Mouse (Mus musculus) midbrain, embryonic 12.5 days (tissue): ENCODE measurements at regions not wholly inside any gene's neighbourhood (a gene's known extent, or its start where the extent isn't known, plus 50 kb on each side); places are given as distances from the start of the nearest gene placed in this dataset.
A peak's percentile ranks its signal among the peaks of the same experiment; 100 is the strongest.

Experiments used
- ATAC-seq: fragments of 200-750 bp; cut with Nextera tagmentation; 2 replicates; pipeline ENCODE4 v1.8.0; 2017; ENCODE audit warnings: low read depth, moderate TSS enrichment, moderate library complexity; ENCODE audit not compliant: low FRiP score
- H3K27ac ChIP-seq: fragments of 300-500 bp; sonication (generic); replicated peaks from 2 replicates; pipeline ENCODE4 v1.5.1; 2016; ENCODE audit warnings: mild to moderate bottlenecking
- H3K27me3 ChIP-seq: fragments of 300-500 bp; sonication (generic); 2 replicates; pipeline ENCODE4 v1.6.1; 2016; ENCODE audit warnings: mild to moderate bottlenecking
- H3K36me3 ChIP-seq: fragments of 300-500 bp; sonication (generic); 2 replicates; pipeline ENCODE4 v1.6.1; 2016
- H3K4me1 ChIP-seq: fragments of 300-500 bp; sonication (generic); 2 replicates; pipeline ENCODE4 v1.6.1; 2016
- H3K4me2 ChIP-seq: fragments of 300-500 bp; sonication (generic); replicated peaks from 2 replicates; pipeline ENCODE4 v1.6.1; 2016; ENCODE audit warnings: mild to moderate bottlenecking, moderate library complexity
- H3K4me3 ChIP-seq: fragments of 300-500 bp; sonication (generic); 2 replicates; pipeline ENCODE4 v1.5.1; 2016; ENCODE audit warnings: mild to moderate bottlenecking
- H3K9ac ChIP-seq: fragments of 300-500 bp; sonication (generic); replicated peaks from 2 replicates; pipeline ENCODE4 v1.6.1; 2016; ENCODE audit warnings: mild to moderate bottlenecking, moderate library complexity
- H3K9me3 ChIP-seq: fragments of 300-500 bp; sonication (generic); 2 replicates; pipeline ENCODE4 v1.6.1; 2016; ENCODE audit warnings: mild to moderate bottlenecking
- WGBS: fragments of 180-500 bp; shearing (Covaris S2); methylation state at CpG from one replicate; pipeline ENCODE4 v1.1.7; 2016; 5-methylcytosine and 5-hydroxymethylcytosine counted together

DNA sequence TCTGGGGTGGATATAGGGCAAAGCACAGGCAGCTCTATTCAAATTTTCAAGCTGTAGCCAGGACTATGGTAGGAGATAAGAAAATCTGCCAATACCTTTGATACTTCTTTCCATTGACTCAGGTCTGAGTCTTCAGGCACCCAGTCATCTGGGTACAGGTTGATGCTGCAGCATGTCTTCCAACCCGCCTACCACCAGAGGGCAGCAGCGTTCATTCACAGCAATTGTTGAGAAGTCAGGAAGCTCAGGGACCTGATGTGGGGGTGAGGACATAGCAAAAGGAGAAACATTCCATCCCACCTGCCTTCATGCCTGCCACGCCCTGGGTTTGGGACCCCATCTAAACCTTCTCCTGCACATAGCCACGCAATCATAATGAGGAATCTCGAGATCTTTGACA is 118.2 kb upstream of the Gm21876 start:
- H3K4me2 ChIP-seq: no peak overlapping the region
- no peaks in the 10 kb centered on the region for H3K9me3 ChIP-seq
- H3K27ac ChIP-seq: no peak overlapping the region
- ATAC-seq: no peak
- no peaks in the 10 kb centered on the region for H3K36me3 ChIP-seq
- H3K4me1 ChIP-seq: no peaks in the 10 kb centered on the region
- 21% methylated on average over 5 of the region's 5 CpGs for WGBS
- no peak overlapping the region for H3K4me3 ChIP-seq
- H3K9ac ChIP-seq: no peak overlapping the region
- H3K27me3 ChIP-seq: no peaks in the 10 kb centered on the region

GRCm38 (mm10) chrX:21295460-21295859 is 120.0 kb upstream of the Gm21876 start:
- Histone ChIP-seq H3K4me3 (no peak overlapping the region), H3K27ac (no peak overlapping the region), H3K36me3 (no peaks in the 10 kb centered on the region), H3K4me1 (no peaks in the 10 kb centered on the region), H3K9ac (no peak overlapping the region), H3K27me3 (no peaks in the 10 kb centered on the region), H3K9me3 (no peaks in the 10 kb centered on the region), H3K4me2 (no peak overlapping the region)
- WGBS: 10% methylated on average over 1 of the region's 1 CpGs
- no peak for ATAC-seq

DNA sequence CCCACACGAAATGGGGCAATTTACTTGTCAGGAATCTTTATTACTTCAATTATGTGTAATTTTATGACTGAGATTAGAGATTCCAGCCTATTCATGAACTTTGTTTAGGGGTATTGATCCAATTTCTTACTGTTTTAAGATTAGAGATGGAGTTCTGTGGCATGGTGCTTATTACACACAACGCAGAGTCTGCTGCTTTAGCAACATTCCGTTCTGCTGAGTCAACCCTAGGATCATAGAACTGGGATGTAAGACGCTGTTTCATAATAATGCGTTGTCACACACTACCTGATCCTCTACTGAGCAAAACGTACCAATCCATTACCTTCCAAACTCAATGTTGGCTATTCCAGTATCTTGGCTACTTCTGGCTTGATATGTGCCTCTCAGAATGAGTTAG is 121.9 kb upstream of the Gm21876 start:
- no peak for ATAC-seq
- no peak overlapping the region for H3K27ac ChIP-seq
- H3K9ac ChIP-seq: no peak overlapping the region
- no peaks in the 10 kb centered on the region for H3K27me3 ChIP-seq
- no peak overlapping the region for H3K4me3 ChIP-seq
- H3K36me3 ChIP-seq: no peaks in the 10 kb centered on the region
- H3K4me1 ChIP-seq: no peaks in the 10 kb centered on the region
- 74% methylated on average over 6 of the region's 6 CpGs for WGBS
- no peak overlapping the region for H3K4me2 ChIP-seq
- H3K9me3 ChIP-seq: no peaks in the 10 kb centered on the region

- no peaks in the 10 kb centered on the region for H3K9me3 ChIP-seq
- peak overlapping the region; percentile 44 for H3K4me2 ChIP-seq
- H3K36me3 ChIP-seq: no peaks in the 10 kb centered on the region
- no peaks in the 10 kb centered on the region for H3K27me3 ChIP-seq
- WGBS: 32% methylated on average over 13 of the region's 13 CpGs
- H3K4me1 ChIP-seq: no peaks in the 10 kb centered on the region
- peak overlapping the region; percentile 33 for H3K4me3 ChIP-seq
- no peak for ATAC-seq
- H3K9ac ChIP-seq: no peak overlapping the region
- no peak overlapping the region for H3K27ac ChIP-seq
Measured at GRCm38 (mm10) chrX:21334499-21335032, 149.8 kb upstream of the Agtr2 start.

GRCm38 (mm10) chrX:21344397-21344796 is 139.9 kb upstream of the Agtr2 start:
- no peaks in the 10 kb centered on the region for H3K4me1 ChIP-seq
- no peaks in the 10 kb centered on the region for H3K27me3 ChIP-seq
- no peaks in the 10 kb centered on the region for H3K36me3 ChIP-seq
- H3K9ac ChIP-seq: no peak overlapping the region
- no peak overlapping the region for H3K27ac ChIP-seq
- ATAC-seq: no peak
- H3K4me2 ChIP-seq: no peak overlapping the region
- H3K9me3 ChIP-seq: no peaks in the 10 kb centered on the region
- WGBS: 56% methylated on average over 1 of the region's 1 CpGs
- no peak overlapping the region for H3K4me3 ChIP-seq

DNA sequence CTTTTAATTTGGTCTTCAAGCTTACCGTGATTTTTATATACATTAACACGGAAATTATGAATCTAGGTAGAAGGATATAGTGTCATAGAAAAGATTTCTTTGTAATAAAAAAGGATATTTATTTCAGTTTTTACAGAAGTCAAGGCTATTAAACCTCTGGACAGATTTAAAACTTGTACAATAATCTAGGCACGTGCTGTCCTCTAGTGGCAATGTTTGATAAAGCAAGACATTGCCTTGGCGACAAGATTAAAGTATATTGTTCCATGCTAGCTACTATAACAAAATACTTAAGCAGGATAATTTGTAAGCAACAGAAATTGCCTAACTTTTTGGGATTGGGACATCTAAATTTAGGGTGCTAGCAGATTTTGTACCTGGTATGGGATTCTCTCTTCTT is 133.8 kb upstream of the Agtr2 start:
- Histone ChIP-seq H3K27me3 (no peaks in the 10 kb centered on the region), H3K4me2 (no peak overlapping the region), H3K9ac (no peak overlapping the region), H3K4me1 (no peaks in the 10 kb centered on the region), H3K27ac (no peak overlapping the region), H3K4me3 (no peak overlapping the region), H3K9me3 (no peaks in the 10 kb centered on the region), H3K36me3 (no peaks in the 10 kb centered on the region)
- WGBS: 31% methylated on average over 4 of the region's 4 CpGs
- ATAC-seq: no peak

- Histone ChIP-seq H3K4me1 (no peaks in the 10 kb centered on the region), H3K4me3 (no peak overlapping the region), H3K27ac (no peak overlapping the region), H3K9ac (no peak overlapping the region), H3K27me3 (no peaks in the 10 kb centered on the region), H3K9me3 (no peaks in the 10 kb centered on the region), H3K4me2 (no peak overlapping the region), H3K36me3 (no peaks in the 10 kb centered on the region)
- no peak for ATAC-seq
- WGBS: 53% methylated on average over 3 of the region's 3 CpGs
Measured at GRCm38 (mm10) chrX:21352350-21352749, 132.0 kb upstream of the Agtr2 start.

DNA sequence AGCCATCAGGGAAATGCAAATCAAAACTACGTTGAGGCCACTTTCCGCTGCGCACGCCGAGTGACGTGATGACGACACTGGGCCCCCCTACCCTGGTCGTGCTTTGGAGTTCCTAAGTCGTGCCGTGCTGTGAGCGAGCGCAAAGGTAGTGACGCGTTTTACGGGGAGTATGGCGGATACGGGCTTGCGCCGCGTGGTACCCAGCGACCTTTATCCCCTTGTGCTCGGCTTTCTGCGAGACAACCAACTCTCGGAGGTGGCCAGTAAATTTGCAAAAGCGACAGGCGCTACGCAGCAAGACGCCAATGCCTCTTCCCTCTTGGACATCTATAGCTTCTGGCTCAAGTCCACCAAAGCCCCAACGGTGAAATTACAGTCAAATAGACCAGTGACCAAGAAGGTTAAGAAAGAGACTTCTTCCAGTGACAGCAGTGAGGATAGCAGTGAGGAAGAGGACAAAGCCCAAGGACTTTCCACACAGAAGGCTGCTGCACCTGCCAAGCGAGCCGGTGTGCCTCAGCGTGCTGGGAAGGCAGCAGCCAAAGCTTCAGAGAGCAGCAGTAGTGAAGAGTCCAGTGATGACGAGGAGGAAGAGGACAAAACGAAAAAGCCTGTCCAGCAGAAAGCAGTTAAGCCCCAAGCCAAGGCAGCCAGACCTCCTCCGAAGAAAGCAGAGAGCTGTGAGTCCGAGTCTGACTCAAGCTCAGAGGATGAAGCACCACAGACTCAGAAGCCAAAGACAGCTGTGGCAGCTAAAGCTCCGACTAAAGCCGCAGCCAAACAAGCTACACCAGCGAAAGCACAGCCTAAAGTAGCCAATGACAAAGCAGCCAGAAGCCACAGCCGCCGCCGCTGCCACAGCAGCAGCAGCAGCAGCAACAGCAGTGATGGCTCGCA is 123.3 kb upstream of the Agtr2 start:
- peak; percentile 93 for ATAC-seq
- H3K27ac ChIP-seq: peak overlapping the region; percentile 64

DNA sequence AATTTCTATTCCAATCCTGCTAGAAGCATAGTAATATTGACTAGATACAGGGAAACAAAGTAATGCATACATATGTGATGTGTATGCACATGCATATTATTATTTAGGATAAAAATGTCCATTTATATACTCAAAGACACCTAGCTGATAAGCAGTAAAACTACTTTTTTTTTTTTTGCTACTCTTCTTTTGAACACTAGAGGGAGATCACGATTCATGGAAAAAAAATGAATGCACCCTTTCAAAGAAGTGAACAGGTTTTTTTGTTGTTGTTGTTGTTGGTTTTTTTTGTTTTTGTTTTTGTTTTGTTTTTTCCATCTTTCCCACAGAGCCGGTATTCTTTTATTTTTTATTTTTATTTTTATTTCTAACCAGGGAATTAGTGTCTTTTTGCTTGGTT is 99.1 kb upstream of the Agtr2 start:
- no peak overlapping the region for H3K27ac ChIP-seq
- H3K4me2 ChIP-seq: no peak overlapping the region
- H3K4me1 ChIP-seq: no peaks in the 10 kb centered on the region
- no peaks in the 10 kb centered on the region for H3K9me3 ChIP-seq
- H3K36me3 ChIP-seq: no peaks in the 10 kb centered on the region
- WGBS: 9% methylated on average over 2 of the region's 2 CpGs
- no peak overlapping the region for H3K9ac ChIP-seq
- no peaks in the 10 kb centered on the region for H3K27me3 ChIP-seq
- ATAC-seq: no peak
- no peak overlapping the region for H3K4me3 ChIP-seq

More for the DNA sequence above, 123.3 kb upstream of the Agtr2 start:
- H3K4me2 ChIP-seq: peak overlapping the region; percentile 56
- H3K4me3 ChIP-seq: peak overlapping the region; percentile 43
- H3K4me1 ChIP-seq: no peaks in the 10 kb centered on the region
- H3K9ac ChIP-seq: peak overlapping the region; percentile 59
- H3K36me3 ChIP-seq: no peaks in the 10 kb centered on the region
- no peaks in the 10 kb centered on the region for H3K9me3 ChIP-seq
- WGBS: 28% methylated on average over 43 of the region's 43 CpGs
- H3K27me3 ChIP-seq: no peaks in the 10 kb centered on the region

GRCm38 (mm10) chrX:21389992-21390391 is 94.4 kb upstream of the Agtr2 start:
- Histone ChIP-seq H3K27ac (no peak overlapping the region), H3K36me3 (no peaks in the 10 kb centered on the region), H3K9ac (no peak overlapping the region), H3K4me3 (no peak overlapping the region), H3K4me1 (no peaks in the 10 kb centered on the region), H3K4me2 (no peak overlapping the region), H3K9me3 (no peaks in the 10 kb centered on the region), H3K27me3 (no peaks in the 10 kb centered on the region)
- 78% methylated on average over 1 of the region's 1 CpGs for WGBS
- ATAC-seq: no peak

- H3K27ac ChIP-seq: no peak overlapping the region
- H3K4me1 ChIP-seq: no peaks in the 10 kb centered on the region
- no peak for ATAC-seq
- no peak overlapping the region for H3K4me3 ChIP-seq
- no peaks in the 10 kb centered on the region for H3K36me3 ChIP-seq
- H3K4me2 ChIP-seq: no peak overlapping the region
- no peaks in the 10 kb centered on the region for H3K27me3 ChIP-seq
- H3K9me3 ChIP-seq: no peaks in the 10 kb centered on the region
- H3K9ac ChIP-seq: no peak overlapping the region
- 73% methylated on average over 10 of the region's 10 CpGs for WGBS
Measured at GRCm38 (mm10) chrX:21393212-21393611, 91.1 kb upstream of the Agtr2 start.

DNA sequence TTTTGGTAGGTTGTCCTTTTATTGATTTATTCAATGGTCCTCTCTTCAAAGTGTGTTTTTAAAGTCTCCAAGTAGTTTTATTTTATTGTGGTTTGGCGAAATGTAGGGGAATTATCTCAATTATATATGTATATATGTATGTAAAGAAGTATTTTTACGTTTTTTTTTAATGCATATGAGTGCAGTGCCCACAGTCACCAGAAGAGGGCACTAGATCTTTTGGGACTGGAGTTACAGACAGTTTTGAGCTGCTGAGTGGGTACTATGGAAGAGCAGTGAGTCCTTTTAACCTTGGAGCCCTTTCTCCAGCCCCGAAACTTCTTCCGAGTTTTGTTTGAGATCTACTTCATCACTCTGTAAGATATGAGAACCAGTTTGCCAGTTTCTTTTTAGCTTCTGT is 59.5 kb upstream of the Agtr2 start:
- ATAC-seq: no peak
- Histone ChIP-seq H3K4me3 (no peak overlapping the region), H3K36me3 (no peaks in the 10 kb centered on the region), H3K9ac (no peak overlapping the region), H3K9me3 (no peaks in the 10 kb centered on the region), H3K4me2 (no peak overlapping the region), H3K4me1 (no peaks in the 10 kb centered on the region), H3K27me3 (no peaks in the 10 kb centered on the region), H3K27ac (no peak overlapping the region)
- WGBS: 56% methylated on average over 4 of the region's 4 CpGs
